Mouse (Mus musculus) small intestine, adult 10 weeks (tissue): ENCODE data around the gene Gm9495. TPM values are rescaled to one million over a fixed set of nuclear protein-coding genes. Genes with fewer than 3 reads are reported as not detected.

Source experiments
- polyA plus RNA-seq: library from polyadenylated mRNA; stranded (reverse); fragments of 350-450 nt; fragmentation: Illumina TruSeq; extraction: RNeasy Lipid Tissue Mini Kit (QIAGEN cat#74804); gene quantifications from one replicate; pipeline ENCODE4 v1.2.3, GENCODE M21; 2014; ENCODE audit warnings: low replicate concordance

Gm9495 gene
- not detected for polyA plus RNA-seq

DNA sequence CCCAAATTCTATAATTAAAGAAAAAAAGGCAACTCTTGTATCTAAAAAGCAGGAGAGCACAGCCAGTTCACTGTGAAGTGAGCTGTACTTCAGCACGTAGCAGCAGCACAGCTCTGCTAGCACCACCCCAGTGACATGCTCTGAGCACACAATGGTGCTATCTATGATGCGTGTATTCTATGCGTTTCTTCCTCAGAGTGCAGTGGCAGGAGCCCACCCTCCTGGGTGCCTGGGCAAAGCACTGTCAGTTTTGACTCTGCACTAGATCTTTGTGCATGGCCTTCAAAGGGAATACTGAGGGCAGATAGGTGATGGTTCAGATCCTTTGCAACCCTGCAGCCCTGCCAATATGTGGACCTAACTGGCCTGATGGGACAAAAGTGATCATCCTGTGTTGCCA, at the start of gene Gm9495:
TSS of gene Gm9495 (minus strand) at position 101 of the 400 bp plus-strand sequence.

Other genes starting within 250 kb of the Gm9495 start
- 73.9 TPM for gene Zfp930, start 244.5 kb downstream of the Gm9495 start, polyA plus RNA-seq
- 5.9 TPM for gene D130040H23Rik, start 182.5 kb downstream of the Gm9495 start, polyA plus RNA-seq
- not detected for gene Gm7697, start 69.4 kb upstream of the Gm9495 start, polyA plus RNA-seq
- 51.5 TPM for gene Zfp868, start 172.0 kb upstream of the Gm9495 start, polyA plus RNA-seq
- gene Zfp964, start 200.9 kb upstream of the Gm9495 start, polyA plus RNA-seq: 4.9 TPM